Mouse (Mus musculus): ENCODE data around the gene Arid1b. TPM values are rescaled to one million over a fixed set of nuclear protein-coding genes. Genes with fewer than 3 reads are reported as not detected.

Arid1b gene
- polyA plus RNA-seq, 1 experiment from 2014 or later = 5.2 TPM

GRCm38 (mm10) chr17:5254717-5255617 is 260.8 kb downstream of the Arid1b start:
- ATAC-seq (ENCODE audit: extremely low read depth, insufficient number of reproducible peaks, low FRiP score, low TSS enrichment) = no peak
- H3K4me2 ChIP-seq = no peak overlapping the region
- H3K27me3 ChIP-seq (replicated peaks) = no peaks in the 10 kb centered on the region
- no peak overlapping the region for H3K9ac ChIP-seq
- H3K4me3 ChIP-seq = no peak overlapping the region
- peaks cover 9% of the 10 kb centered on the region; the same call in 1 of the 2 replicates for H3K36me3 ChIP-seq
- no peaks in the 10 kb centered on the region for H3K9me3 ChIP-seq
- 80% methylated on average over 16 of the region's 16 CpGs for WGBS
- no peak overlapping the region for H3K27ac ChIP-seq (replicated peaks)
- peaks cover 26% of the 10 kb centered on the region for H3K4me1 ChIP-seq

DNA sequence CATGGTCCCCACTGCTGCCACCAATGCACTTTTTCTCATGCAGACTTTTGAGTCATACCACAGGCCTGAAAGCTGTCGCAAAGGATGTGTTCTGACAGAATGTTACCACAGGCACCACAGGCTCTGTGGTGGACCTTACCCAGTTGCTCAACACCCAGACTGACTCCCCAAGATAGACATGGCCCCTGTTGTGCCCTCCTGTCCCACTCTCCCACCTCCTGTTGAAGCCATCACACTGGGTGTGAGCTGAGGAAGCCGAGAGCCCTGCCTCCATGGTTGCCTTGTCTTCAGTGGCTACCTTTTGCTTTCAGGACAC is 261.4 kb downstream of the Arid1b start:
- Histone ChIP-seq H3K27me3 (replicated peaks) (no peaks in the 10 kb centered on the region), H3K9ac (no peak overlapping the region), H3K36me3 (peaks cover 5% of the 10 kb centered on the region; the same call in 1 of the 2 replicates), H3K9me3 (no peaks in the 10 kb centered on the region), H3K4me3 (no peak overlapping the region), H3K27ac (replicated peaks) (no peak overlapping the region), H3K4me2 (no peak overlapping the region), H3K4me1 (peaks cover 28% of the 10 kb centered on the region)
- no peak for ATAC-seq (ENCODE audit: extremely low read depth, insufficient number of reproducible peaks, low FRiP score, low TSS enrichment)
- 83% methylated on average over 2 of the region's 2 CpGs for WGBS

- Histone ChIP-seq H3K4me1 (peaks cover 41% of the 10 kb centered on the region), H3K27me3 (replicated peaks) (no peaks in the 10 kb centered on the region), H3K4me3 (no peak overlapping the region), H3K36me3 (peaks cover 2% of the 10 kb centered on the region; the same call in 1 of the 2 replicates), H3K4me2 (no peak overlapping the region), H3K9ac (no peak overlapping the region), H3K27ac (replicated peaks) (no peak overlapping the region; the same call in 1 of the 2 replicates), H3K9me3 (no peaks in the 10 kb centered on the region)
- no peak for ATAC-seq (ENCODE audit: extremely low read depth, insufficient number of reproducible peaks, low FRiP score, low TSS enrichment)
- WGBS = 62% methylated on average over 9 of the region's 9 CpGs
Observed at GRCm38 (mm10) chr17:5258978-5259377, 264.8 kb downstream of the Arid1b start.

GRCm38 (mm10) chr17:5261131-5261651 is 267.1 kb downstream of the Arid1b start:
- 76% methylated on average over 8 of the region's 8 CpGs for WGBS
- Histone ChIP-seq H3K4me2 (no peak overlapping the region), H3K4me3 (no peak overlapping the region), H3K27ac (replicated peaks) (no peak overlapping the region), H3K27me3 (replicated peaks) (no peaks in the 10 kb centered on the region), H3K9me3 (no peaks in the 10 kb centered on the region), H3K4me1 (peaks cover 41% of the 10 kb centered on the region), H3K36me3 (peaks cover 20% of the 10 kb centered on the region), H3K9ac (no peak overlapping the region)
- no peak for ATAC-seq (ENCODE audit: extremely low read depth, insufficient number of reproducible peaks, low FRiP score, low TSS enrichment)

GRCm38 (mm10) chr17:5261874-5262605 is 267.9 kb downstream of the Arid1b start:
- Histone ChIP-seq H3K4me2 (no peak overlapping the region), H3K4me3 (no peak overlapping the region), H3K4me1 (peaks cover 41% of the 10 kb centered on the region), H3K27ac (replicated peaks) (0 out of 2 replicates have a peak overlapping the region, but pooled peaks have one; percentile 8), H3K9me3 (no peaks in the 10 kb centered on the region), H3K36me3 (peaks cover 24% of the 10 kb centered on the region), H3K9ac (no peak overlapping the region), H3K27me3 (replicated peaks) (no peaks in the 10 kb centered on the region)
- 77% methylated on average over 22 of the region's 22 CpGs for WGBS
- no peak for ATAC-seq (ENCODE audit: extremely low read depth, insufficient number of reproducible peaks, low FRiP score, low TSS enrichment)

DNA sequence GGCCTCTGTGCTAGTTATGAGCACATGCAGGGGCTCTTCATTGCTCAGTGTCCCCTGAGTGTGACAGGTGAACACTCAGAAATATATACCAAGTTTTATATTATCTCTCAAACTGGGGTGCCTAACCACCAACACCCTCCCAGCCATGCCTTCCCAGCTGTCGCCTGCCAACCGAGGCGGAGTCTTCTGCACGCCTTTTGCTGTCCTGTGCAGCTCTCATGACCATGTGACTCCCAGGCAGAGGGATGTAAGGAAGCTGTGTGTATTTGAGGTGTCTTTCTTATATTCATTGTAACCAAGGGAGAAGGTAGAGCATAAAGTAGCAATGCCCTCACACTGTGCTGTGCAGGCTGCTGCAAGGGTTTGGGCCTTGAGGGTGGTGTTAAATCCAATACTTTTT is 268.7 kb downstream of the Arid1b start:
- H3K4me3 ChIP-seq = no peak overlapping the region
- no peak for ATAC-seq (ENCODE audit: extremely low read depth, insufficient number of reproducible peaks, low FRiP score, low TSS enrichment)
- H3K9me3 ChIP-seq = no peaks in the 10 kb centered on the region
- peaks cover 26% of the 10 kb centered on the region for H3K36me3 ChIP-seq
- H3K27me3 ChIP-seq (replicated peaks) = no peaks in the 10 kb centered on the region
- H3K9ac ChIP-seq = no peak overlapping the region
- no peak overlapping the region for H3K27ac ChIP-seq (replicated peaks)
- peaks cover 39% of the 10 kb centered on the region for H3K4me1 ChIP-seq
- 77% methylated on average over 4 of the region's 4 CpGs for WGBS
- H3K4me2 ChIP-seq = no peak overlapping the region

DNA sequence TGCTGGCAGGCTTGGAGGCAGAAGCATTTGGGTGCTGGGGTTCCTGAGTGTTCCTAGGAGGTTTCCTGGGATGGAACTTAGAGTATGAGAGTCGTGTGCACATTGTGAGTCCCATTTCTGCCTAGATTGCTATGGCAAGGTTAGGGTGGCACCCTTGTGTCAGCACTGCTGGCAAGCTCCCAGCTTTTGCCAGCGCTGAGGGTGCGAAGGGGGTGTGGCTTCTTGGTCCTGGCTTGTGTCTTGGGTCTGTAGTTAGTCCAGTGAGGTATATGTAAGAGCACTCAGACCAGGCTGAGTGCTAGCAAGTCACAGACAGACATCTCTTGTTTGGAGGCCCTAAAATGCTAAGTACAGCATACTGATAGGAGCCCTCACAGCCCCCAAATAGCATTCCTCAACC is 270.7 kb downstream of the Arid1b start:
- ATAC-seq (ENCODE audit: extremely low read depth, insufficient number of reproducible peaks, low FRiP score, low TSS enrichment) = no peak
- 81% methylated on average over 3 of the region's 3 CpGs for WGBS
- no peaks in the 10 kb centered on the region for H3K9me3 ChIP-seq
- peaks cover 25% of the 10 kb centered on the region for H3K4me1 ChIP-seq
- H3K27ac ChIP-seq (replicated peaks) = no peak overlapping the region
- no peak overlapping the region for H3K4me3 ChIP-seq
- no peak overlapping the region for H3K9ac ChIP-seq
- H3K27me3 ChIP-seq (replicated peaks) = no peaks in the 10 kb centered on the region
- H3K4me2 ChIP-seq = no peak overlapping the region
- H3K36me3 ChIP-seq = peaks cover 33% of the 10 kb centered on the region

GRCm38 (mm10) chr17:5265615-5266014 is 271.5 kb downstream of the Arid1b start:
- Histone ChIP-seq H3K9me3 (no peaks in the 10 kb centered on the region), H3K9ac (no peak overlapping the region), H3K4me3 (no peak overlapping the region), H3K4me2 (no peak overlapping the region), H3K36me3 (peaks cover 33% of the 10 kb centered on the region), H3K4me1 (peaks cover 19% of the 10 kb centered on the region), H3K27me3 (replicated peaks) (no peaks in the 10 kb centered on the region), H3K27ac (replicated peaks) (no peak overlapping the region)
- ATAC-seq (ENCODE audit: extremely low read depth, insufficient number of reproducible peaks, low FRiP score, low TSS enrichment) = no peak
- WGBS = 81% methylated on average over 6 of the region's 6 CpGs

DNA sequence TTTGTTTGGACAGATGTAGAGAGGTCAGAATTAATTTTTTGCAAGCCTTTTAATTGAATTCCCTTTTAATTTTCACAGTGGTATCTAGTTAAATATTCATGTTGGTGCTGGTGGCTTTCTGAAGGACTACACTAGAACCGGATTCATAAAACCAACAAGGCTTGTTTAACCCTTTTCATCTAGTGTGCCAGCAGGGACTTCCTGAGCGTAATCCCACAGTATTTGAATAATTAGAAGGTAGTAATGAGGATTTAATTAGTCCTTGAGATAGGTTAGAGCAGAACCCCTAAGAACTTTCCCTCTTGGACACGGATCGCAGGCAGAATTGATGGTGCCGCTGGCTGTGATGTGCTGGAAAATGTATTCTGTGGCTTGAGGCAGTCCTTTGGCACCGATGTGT is 273.6 kb downstream of the Arid1b start:
- WGBS = 88% methylated on average over 6 of the region's 6 CpGs
- no peaks in the 10 kb centered on the region for H3K4me1 ChIP-seq
- H3K36me3 ChIP-seq = peaks cover 33% of the 10 kb centered on the region
- no peak for ATAC-seq (ENCODE audit: extremely low read depth, insufficient number of reproducible peaks, low FRiP score, low TSS enrichment)
- no peak overlapping the region for H3K27ac ChIP-seq (replicated peaks)
- H3K9ac ChIP-seq = no peak overlapping the region
- no peaks in the 10 kb centered on the region for H3K27me3 ChIP-seq (replicated peaks)
- no peak overlapping the region for H3K4me2 ChIP-seq
- H3K9me3 ChIP-seq = no peaks in the 10 kb centered on the region
- H3K4me3 ChIP-seq = no peak overlapping the region

- H3K4me1 ChIP-seq = no peaks in the 10 kb centered on the region; the same call in 1 of the 2 replicates
Observed at GRCm38 (mm10) chr17:5269302-5269701, 275.2 kb downstream of the Arid1b start.

DNA sequence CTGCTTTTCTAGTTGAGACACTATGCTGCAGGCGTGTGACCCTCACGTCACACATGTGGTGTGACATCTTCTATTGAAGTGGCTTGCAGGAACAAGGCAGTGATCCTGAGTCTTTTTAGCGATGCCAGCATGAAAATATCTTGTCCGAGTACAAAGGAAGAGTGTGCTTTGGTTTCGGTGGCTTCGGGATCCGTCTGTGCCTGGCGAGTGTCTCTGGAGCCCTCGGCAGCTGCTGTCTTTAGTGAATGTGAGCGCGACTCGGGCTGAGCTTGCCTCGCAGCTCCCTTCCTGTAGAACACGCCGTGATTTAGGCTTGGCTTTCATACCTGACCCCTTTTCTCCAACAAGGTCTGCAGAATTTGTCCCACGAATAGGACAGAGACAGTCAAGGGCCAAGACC is 275.6 kb downstream of the Arid1b start:
- 79% methylated on average over 16 of the region's 16 CpGs for WGBS
- Histone ChIP-seq H3K4me3 (no peak overlapping the region), H3K27ac (replicated peaks) (no peak overlapping the region), H3K4me2 (no peak overlapping the region), H3K36me3 (peaks cover 23% of the 10 kb centered on the region), H3K9me3 (no peaks in the 10 kb centered on the region), H3K9ac (no peak overlapping the region), H3K27me3 (replicated peaks) (no peaks in the 10 kb centered on the region), H3K4me1 (no peaks in the 10 kb centered on the region; the same call in 1 of the 2 replicates)
- no peak for ATAC-seq (ENCODE audit: extremely low read depth, insufficient number of reproducible peaks, low FRiP score, low TSS enrichment)

More at GRCm38 (mm10) chr17:5269302-5269701, 275.2 kb downstream of the Arid1b start:
- Histone ChIP-seq H3K9me3 (no peaks in the 10 kb centered on the region), H3K27me3 (replicated peaks) (no peaks in the 10 kb centered on the region), H3K4me2 (no peak overlapping the region), H3K27ac (replicated peaks) (no peak overlapping the region), H3K9ac (no peak overlapping the region), H3K4me3 (no peak overlapping the region), H3K36me3 (peaks cover 27% of the 10 kb centered on the region)
- ATAC-seq (ENCODE audit: extremely low read depth, insufficient number of reproducible peaks, low FRiP score, low TSS enrichment) = no peak
- 89% methylated on average over 10 of the region's 10 CpGs for WGBS
